ENCODE assay signal across 30 mouse cellular contexts in genomic region chr11:82862638-82863037, GRCm38 (mm10). TPM values are rescaled to one million over a fixed set of nuclear protein-coding genes. Genes with fewer than 3 reads are reported as not detected.
A peak's percentile ranks its signal among the peaks of the same experiment; 100 is the strongest.
DNase-seq lines count a peak whose midpoint lies in the region; ATAC-seq and TF ChIP-seq lines count a peak whose summit lies in the region.
"Had no signal": no experiment of that assay in that cellular context is flagged by ENCODE, and none has a peak within 500 bp of the region (broad histone marks: within the 10 kb centered on the region; RNA-seq: fewer than 3 reads in every experiment).

No protein-coding gene starts in this region.

- no peak for DNase-seq in forebrain, embryonic 10.5 days (ENCODE audit: extremely low spot score, low spot score)
- no peak for DNase-seq in forebrain, postnatal 0 days
- no peak for DNase-seq in midbrain, postnatal 0 days (ENCODE audit: low spot score)
- no peak for DNase-seq in liver, embryonic 13.5 days
- DNase-seq in cerebellum, postnatal 25 days, result no peak
- DNase-seq in lung, adult 18-20 months, result no peak
- DNase-seq in kidney, postnatal 36 days, result no peak
- DNase-seq: adrenal gland, postnatal 25 days; cerebellum, adult 9-10 months; gastrocnemius, postnatal 36 days; heart, postnatal 4 days; kidney, adult 8-10 months; kidney, postnatal 10 days; lung, postnatal 36 days; thymus, postnatal 14 days had no signal

- H3K27ac ChIP-seq in forebrain, embryonic 10.5 days, result peak overlapping the region; percentile 60
- H3K27ac ChIP-seq in forebrain, postnatal 0 days (ENCODE audit: low read depth, low read length), result no peak overlapping the region
- peak overlapping the region; percentile 10; the same call in 1 of the 2 replicates for H3K27ac ChIP-seq in midbrain, embryonic 15.5 days
- H3K27ac ChIP-seq in midbrain, postnatal 0 days (ENCODE audit: low read depth, low read length), result no peak overlapping the region
- peak overlapping the region; percentile 82 for H3K27ac ChIP-seq in liver, embryonic 13.5 days
- H3K27ac ChIP-seq: embryonic facial prominence, embryonic 15.5 days; heart, embryonic 15.5 days; intestine, embryonic 15.5 days; lung, embryonic 15.5 days; neural tube, embryonic 12.5 days had no signal

- H3K36me3 ChIP-seq in forebrain, embryonic 10.5 days (replicated peaks), result no peaks in the 10 kb centered on the region
- no peaks in the 10 kb centered on the region for H3K36me3 ChIP-seq in forebrain, postnatal 0 days (ENCODE audit: insufficient read depth)
- no peaks in the 10 kb centered on the region for H3K36me3 ChIP-seq in midbrain, embryonic 15.5 days (replicated peaks)
- H3K36me3 ChIP-seq in midbrain, postnatal 0 days (ENCODE audit: insufficient read depth, low read length), result no peaks in the 10 kb centered on the region
- 0 out of 2 replicates have a peak, but pooled peaks cover 5% of the 10 kb centered on the region for H3K36me3 ChIP-seq in liver, embryonic 13.5 days
- H3K36me3 ChIP-seq: embryonic facial prominence, embryonic 15.5 days; heart, embryonic 15.5 days; intestine, embryonic 15.5 days; limb, embryonic 13.5 days; lung, embryonic 15.5 days; neural tube, embryonic 12.5 days had no signal

- 86% methylated on average over 9 of the region's 9 CpGs for WGBS in forebrain, embryonic 10.5 days
- WGBS in forebrain, postnatal 0 days, result 23% methylated on average over 9 of the region's 9 CpGs
- 50% methylated on average over 9 of the region's 9 CpGs for WGBS in midbrain, embryonic 15.5 days
- 51% methylated on average over 9 of the region's 9 CpGs for WGBS in midbrain, postnatal 0 days
- 22% methylated on average over 9 of the region's 9 CpGs for WGBS in liver, embryonic 13.5 days (ENCODE audit: insufficient replicate concordance)

- peaks cover 42% of the 10 kb centered on the region for H3K4me1 ChIP-seq in forebrain, embryonic 10.5 days
- peaks cover 11% of the 10 kb centered on the region; the same call in 1 of the 2 replicates for H3K4me1 ChIP-seq in forebrain, postnatal 0 days (ENCODE audit: insufficient read depth)
- H3K4me1 ChIP-seq in midbrain, embryonic 15.5 days, result peaks cover 16% of the 10 kb centered on the region; the same call in 1 of the 2 replicates
- no peaks in the 10 kb centered on the region for H3K4me1 ChIP-seq in midbrain, postnatal 0 days (ENCODE audit: insufficient read depth, low read length)
- peaks cover 81% of the 10 kb centered on the region for H3K4me1 ChIP-seq in liver, embryonic 13.5 days (replicated peaks)
- H3K4me1 ChIP-seq: embryonic facial prominence, embryonic 15.5 days had no signal

- no peak for TF ChIP-seq CTCF in forebrain, postnatal 0 days (IDR thresholded peaks at IDR 0.05; ENCODE audit: low read depth)
- no peak for TF ChIP-seq CTCF in midbrain, postnatal 0 days (IDR thresholded peaks at IDR 0.05)

- H3K9me3 ChIP-seq in forebrain, embryonic 10.5 days, result no peaks in the 10 kb centered on the region
- no peaks in the 10 kb centered on the region for H3K9me3 ChIP-seq in forebrain, postnatal 0 days (ENCODE audit: low read length)
- no peaks in the 10 kb centered on the region for H3K9me3 ChIP-seq in midbrain, embryonic 15.5 days
- no peaks in the 10 kb centered on the region for H3K9me3 ChIP-seq in midbrain, postnatal 0 days (ENCODE audit: low read length)
- H3K9me3 ChIP-seq in liver, embryonic 13.5 days (replicated peaks), result no peaks in the 10 kb centered on the region
- H3K9me3 ChIP-seq: embryonic facial prominence, embryonic 15.5 days; heart, embryonic 15.5 days; intestine, embryonic 15.5 days; limb, embryonic 13.5 days; lung, embryonic 15.5 days; neural tube, embryonic 12.5 days had no signal

- H3K9ac ChIP-seq in forebrain, postnatal 0 days, result no peak overlapping the region
- no peak overlapping the region for H3K9ac ChIP-seq in midbrain, embryonic 15.5 days
- no peak overlapping the region for H3K9ac ChIP-seq in midbrain, postnatal 0 days (replicated peaks; ENCODE audit: low read length, poor library complexity, severe bottlenecking)
- peak overlapping the region; percentile 49; the same call in 1 of the 2 replicates for H3K9ac ChIP-seq in liver, embryonic 13.5 days
- H3K9ac ChIP-seq: embryonic facial prominence, embryonic 15.5 days; heart, embryonic 15.5 days; intestine, embryonic 15.5 days; limb, embryonic 13.5 days; lung, embryonic 15.5 days; neural tube, embryonic 12.5 days had no signal

- H3K4me2 ChIP-seq in forebrain, postnatal 0 days (ENCODE audit: low read depth), result no peak overlapping the region
- H3K4me2 ChIP-seq in midbrain, embryonic 15.5 days, result no peak overlapping the region
- H3K4me2 ChIP-seq in midbrain, postnatal 0 days (ENCODE audit: low read depth, low read length, poor library complexity, severe bottlenecking), result no peak overlapping the region
- H3K4me2 ChIP-seq in liver, embryonic 13.5 days, result peak overlapping the region; percentile 39
- H3K4me2 ChIP-seq: embryonic facial prominence, embryonic 15.5 days; heart, embryonic 15.5 days; intestine, embryonic 15.5 days; limb, embryonic 13.5 days; lung, embryonic 15.5 days; neural tube, embryonic 12.5 days had no signal

- no peak; the same call in 1 of the 2 replicates for ATAC-seq in forebrain, postnatal 0 days
- no peak for ATAC-seq in midbrain, embryonic 15.5 days (replicated peaks)
- no peak for ATAC-seq in midbrain, postnatal 0 days (ENCODE audit: low FRiP score)
- ATAC-seq in liver, embryonic 13.5 days (ENCODE audit: low read depth), result peak; percentile 71
- ATAC-seq: activated CD4-positive, CD25-positive, alpha-beta regulatory T cell, adult 4 months; hindbrain, embryonic 16.5 days had no signal

- H3K4me3 ChIP-seq in forebrain, embryonic 10.5 days, result no peak overlapping the region
- H3K4me3 ChIP-seq in forebrain, postnatal 0 days (ENCODE audit: low read depth, low read length), result no peak overlapping the region
- H3K4me3 ChIP-seq in midbrain, embryonic 15.5 days, result no peak overlapping the region
- H3K4me3 ChIP-seq in midbrain, postnatal 0 days (ENCODE audit: low read depth, low read length), result no peak overlapping the region
- no peak overlapping the region for H3K4me3 ChIP-seq in liver, embryonic 13.5 days (replicated peaks)
- H3K4me3 ChIP-seq: embryonic facial prominence, embryonic 15.5 days; heart, embryonic 15.5 days; intestine, embryonic 15.5 days; limb, embryonic 13.5 days; lung, embryonic 15.5 days; neural tube, embryonic 12.5 days had no signal

- no peaks in the 10 kb centered on the region for H3K27me3 ChIP-seq in forebrain, embryonic 10.5 days (ENCODE audit: poor library complexity, severe bottlenecking)
- H3K27me3 ChIP-seq in forebrain, postnatal 0 days (ENCODE audit: insufficient read depth, low read length), result no peaks in the 10 kb centered on the region
- no peaks in the 10 kb centered on the region for H3K27me3 ChIP-seq in midbrain, embryonic 15.5 days (replicated peaks)
- no peaks in the 10 kb centered on the region for H3K27me3 ChIP-seq in midbrain, postnatal 0 days (ENCODE audit: insufficient read depth, low read length)
- no peaks in the 10 kb centered on the region for H3K27me3 ChIP-seq in liver, embryonic 13.5 days
- H3K27me3 ChIP-seq: embryonic facial prominence, embryonic 15.5 days; heart, embryonic 15.5 days; intestine, embryonic 15.5 days; limb, embryonic 13.5 days; lung, embryonic 15.5 days; neural tube, embryonic 12.5 days had no signal

RNA-seq across cellular contexts. Expression of gene Rffl, which starts 8.4 kb away (rescaled TPM):
- polyA plus RNA-seq in forebrain, embryonic 10.5 days (2016; fragmentation: Nextera tagmentation; extraction: Ambion mirVana), result 8.8 and 9.5 TPM in 2 replicates
- total RNA-seq in forebrain, postnatal 0 days (2014; rRNA removed), result 4.3 and 6.0 TPM in 2 replicates
- 2.3 and 2.8 TPM in 2 replicates for polyA plus RNA-seq in forebrain, postnatal 0 days (2015; fragmentation: Nextera tagmentation; extraction: Ambion mirVana)
- polyA plus RNA-seq in midbrain, embryonic 15.5 days (2015; fragmentation: Nextera tagmentation; extraction: Ambion mirVana), result 4.1 and 4.6 TPM in 2 replicates
- total RNA-seq in midbrain, postnatal 0 days (2014; rRNA removed), result 2.0 and 7.8 TPM in 2 replicates
- polyA plus RNA-seq in midbrain, postnatal 0 days (2015; fragmentation: Nextera tagmentation; extraction: Ambion mirVana), result 2.0 and 2.5 TPM in 2 replicates
- polyA plus RNA-seq in liver, embryonic 13.5 days (2015; fragmentation: Nextera tagmentation; extraction: Ambion mirVana), result 20.2 and 25.3 TPM in 2 replicates

RNA-seq across cellular contexts. Expression of gene Rad51d, which starts 27.8 kb away (rescaled TPM):
- 15.3 and 18.0 TPM in 2 replicates for polyA plus RNA-seq in forebrain, embryonic 10.5 days (2016; fragmentation: Nextera tagmentation; extraction: Ambion mirVana)
- total RNA-seq in forebrain, postnatal 0 days (2014; rRNA removed), result 8.6 and 9.5 TPM in 2 replicates
- 13.4 and 14.0 TPM in 2 replicates for polyA plus RNA-seq in forebrain, postnatal 0 days (2015; fragmentation: Nextera tagmentation; extraction: Ambion mirVana)
- 12.1 and 13.9 TPM in 2 replicates for polyA plus RNA-seq in midbrain, embryonic 15.5 days (2015; fragmentation: Nextera tagmentation; extraction: Ambion mirVana)
- 8.4 and 11.2 TPM in 2 replicates for total RNA-seq in midbrain, postnatal 0 days (2014; rRNA removed)
- polyA plus RNA-seq in midbrain, postnatal 0 days (2015; fragmentation: Nextera tagmentation; extraction: Ambion mirVana), result 11.0 and 11.2 TPM in 2 replicates
- 6.8 and 8.0 TPM in 2 replicates for polyA plus RNA-seq in liver, embryonic 13.5 days (2015; fragmentation: Nextera tagmentation; extraction: Ambion mirVana)

RNA-seq across cellular contexts. Expression of gene Fndc8, which starts 29.3 kb away (rescaled TPM):
- 0.18 and 0.22 TPM in 2 replicates for polyA plus RNA-seq in forebrain, embryonic 10.5 days (2016; fragmentation: Nextera tagmentation; extraction: Ambion mirVana)
- not detected in 2 replicates for total RNA-seq in forebrain, postnatal 0 days (2014; rRNA removed)
- 0.06 and 0.29 TPM in 2 replicates for polyA plus RNA-seq in forebrain, postnatal 0 days (2015; fragmentation: Nextera tagmentation; extraction: Ambion mirVana)
- polyA plus RNA-seq in midbrain, embryonic 15.5 days (2015; fragmentation: Nextera tagmentation; extraction: Ambion mirVana), result 0.78 and 1.2 TPM in 2 replicates
- total RNA-seq in midbrain, postnatal 0 days (2014; rRNA removed), result not detected in 2 replicates
- polyA plus RNA-seq in midbrain, postnatal 0 days (2015; fragmentation: Nextera tagmentation; extraction: Ambion mirVana), result 0.22 and 0.27 TPM in 2 replicates
- polyA plus RNA-seq in liver, embryonic 13.5 days (2015; fragmentation: Nextera tagmentation; extraction: Ambion mirVana), result 0.05 and 0.08 TPM in 2 replicates
- total RNA-seq: common myeloid progenitor, adult 5-6 weeks; gastrocnemius, adult 18-20 months; gastrocnemius, postnatal 36 days; heart, adult 8-10 months; left cerebral cortex, adult 18-20 months; left cerebral cortex, postnatal 25 days had no signal
- polyA plus RNA-seq: brain, embryonic 14.5 days had no signal

RNA-seq across cellular contexts. Expression of gene Nle1, which starts 45.6 kb away (rescaled TPM):
- 49.8 and 52.1 TPM in 2 replicates for polyA plus RNA-seq in forebrain, embryonic 10.5 days (2016; fragmentation: Nextera tagmentation; extraction: Ambion mirVana)
- 31.5 and 34.9 TPM in 2 replicates for total RNA-seq in forebrain, postnatal 0 days (2014; rRNA removed)
- 26.4 and 27.2 TPM in 2 replicates for polyA plus RNA-seq in forebrain, postnatal 0 days (2015; fragmentation: Nextera tagmentation; extraction: Ambion mirVana)
- 33.8 and 36.8 TPM in 2 replicates for polyA plus RNA-seq in midbrain, embryonic 15.5 days (2015; fragmentation: Nextera tagmentation; extraction: Ambion mirVana)
- 24.9 and 28.7 TPM in 2 replicates for total RNA-seq in midbrain, postnatal 0 days (2014; rRNA removed)
- polyA plus RNA-seq in midbrain, postnatal 0 days (2015; fragmentation: Nextera tagmentation; extraction: Ambion mirVana), result 29.8 and 30.1 TPM in 2 replicates
- 21.3 and 24.3 TPM in 2 replicates for polyA plus RNA-seq in liver, embryonic 13.5 days (2015; fragmentation: Nextera tagmentation; extraction: Ambion mirVana)

RNA-seq across cellular contexts. Expression of gene Unc45b, which starts 47.7 kb away (rescaled TPM):
- 0.23 and 0.31 TPM in 2 replicates for polyA plus RNA-seq in forebrain, embryonic 10.5 days (2016; fragmentation: Nextera tagmentation; extraction: Ambion mirVana)
- 1.4 and 3.0 TPM in 2 replicates for total RNA-seq in forebrain, postnatal 0 days (2014; rRNA removed)
- polyA plus RNA-seq in forebrain, postnatal 0 days (2015; fragmentation: Nextera tagmentation; extraction: Ambion mirVana), result 2.2 and 2.4 TPM in 2 replicates
- 1.3 and 2.0 TPM in 2 replicates for polyA plus RNA-seq in midbrain, embryonic 15.5 days (2015; fragmentation: Nextera tagmentation; extraction: Ambion mirVana)
- 0.05 and 0.19 TPM in 2 replicates for total RNA-seq in midbrain, postnatal 0 days (2014; rRNA removed)
- 2.9 and 3.1 TPM in 2 replicates for polyA plus RNA-seq in midbrain, postnatal 0 days (2015; fragmentation: Nextera tagmentation; extraction: Ambion mirVana)
- 0.75 and 1.1 TPM in 2 replicates for polyA plus RNA-seq in liver, embryonic 13.5 days (2015; fragmentation: Nextera tagmentation; extraction: Ambion mirVana)
- total RNA-seq: common myeloid progenitor, adult 5-6 weeks had no signal
- polyA plus RNA-seq: activated CD4-positive, CD25-positive, alpha-beta regulatory T cell, adult 4 months had no signal

Comparison
In these comparisons a context has a peak if more than half of its experiments do, and no peak if none do; other contexts are left out.
1. H3K27ac ChIP-seq: peak in forebrain, embryonic 10.5 days (single experiment), midbrain, embryonic 15.5 days (single experiment) and liver, embryonic 13.5 days (single experiment); none in forebrain, postnatal 0 days (single experiment) and midbrain, postnatal 0 days (single experiment).